Mouse (Mus musculus): ENCODE measurements around the gene Mars. TPM values are rescaled to one million over a fixed set of nuclear protein-coding genes. Genes with fewer than 3 reads are reported as not detected.

The Mars gene
- total RNA-seq, 2 experiments from 2014 or later, result 105 to 221 TPM

DNA sequence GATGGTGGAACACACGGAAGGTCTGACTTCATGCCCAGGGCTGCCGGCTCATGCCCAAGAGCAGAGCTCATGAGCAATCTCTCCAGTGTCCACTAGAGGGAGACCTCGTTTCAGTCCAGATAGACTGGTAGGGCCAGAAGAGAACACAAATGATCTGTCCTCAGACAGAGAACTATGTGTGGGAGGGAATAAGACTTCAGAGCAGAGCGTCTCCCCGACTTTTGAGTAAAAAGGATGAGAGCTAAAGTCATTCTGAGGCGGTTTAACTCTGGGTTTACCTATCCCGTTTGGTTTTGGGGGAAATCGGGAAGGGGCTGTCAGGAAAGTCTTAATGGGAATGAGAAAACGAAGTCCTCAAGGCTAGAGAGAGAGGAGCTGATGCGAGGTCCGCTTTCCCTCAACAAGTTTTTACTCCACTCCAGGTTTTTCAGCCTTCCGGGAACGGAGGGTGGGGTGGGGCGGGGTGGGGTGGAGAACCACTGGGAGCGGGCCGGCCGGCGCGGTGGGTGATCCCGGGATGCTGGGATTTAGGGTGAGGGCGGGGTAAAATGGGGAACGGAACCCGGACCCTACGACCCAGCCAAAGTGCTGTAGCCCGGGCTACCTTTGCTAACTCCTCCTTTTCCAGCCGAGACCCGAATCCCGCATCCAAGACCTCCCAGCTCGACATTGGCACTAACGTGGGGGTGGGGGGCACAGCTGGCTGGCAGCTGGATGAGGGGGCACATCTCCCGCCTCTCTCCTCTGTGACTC lies 27.5 kb upstream of the Mars start:
- peak; percentile 81 for ATAC-seq (replicated peaks; ENCODE audit: poor library complexity, severe bottlenecking)

DNA sequence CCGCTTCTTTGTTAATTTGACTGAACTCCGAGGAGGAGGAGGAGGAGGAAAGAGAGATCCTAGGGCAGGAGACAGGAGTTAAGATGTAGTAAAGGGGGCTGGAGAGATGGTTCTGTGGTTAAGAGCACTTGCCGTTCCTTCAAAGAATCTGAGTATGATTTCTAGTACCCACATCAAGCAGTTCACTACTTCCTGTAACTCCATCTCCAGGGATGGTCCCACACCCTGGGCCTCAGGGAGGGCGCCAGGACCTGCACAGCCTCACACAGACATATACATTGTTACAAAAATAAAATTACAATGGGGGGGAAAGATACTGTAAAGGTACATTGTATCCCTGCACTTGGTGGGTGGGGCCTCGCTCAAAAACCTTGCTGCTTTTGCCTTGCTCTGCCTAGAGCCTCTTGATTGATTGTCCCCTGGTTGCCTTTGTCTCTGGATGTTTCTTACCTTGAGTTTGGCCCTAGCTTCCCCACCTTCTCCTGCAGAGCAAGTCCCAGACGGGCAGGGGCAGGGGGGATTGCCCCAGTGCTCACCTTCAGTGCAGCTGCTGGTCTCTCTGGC lies 26.0 kb upstream of the Mars start:
- ATAC-seq (replicated peaks; ENCODE audit: poor library complexity, severe bottlenecking), result no peak

DNA sequence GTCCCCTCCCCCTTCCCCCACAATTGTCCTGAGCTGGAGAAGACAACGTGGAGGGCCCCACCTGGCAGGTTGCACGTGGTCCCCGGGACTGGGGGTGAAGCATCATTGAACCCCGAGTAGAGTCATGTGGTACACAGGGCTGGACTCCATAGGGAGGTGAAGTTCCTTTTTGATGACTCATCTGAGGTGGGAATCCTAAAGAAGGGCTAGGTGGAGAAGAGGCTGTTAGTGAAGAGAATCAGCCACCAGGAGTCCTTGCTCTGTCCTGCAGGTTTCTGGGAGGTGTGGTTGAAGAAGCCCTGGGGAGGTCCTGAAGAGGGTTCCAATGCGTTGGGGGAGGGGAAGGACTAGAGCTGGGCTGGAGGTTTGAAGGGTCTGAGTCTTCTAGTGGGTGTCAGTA lies 25.4 kb upstream of the Mars start:
- ATAC-seq (replicated peaks; ENCODE audit: poor library complexity, severe bottlenecking), result no peak

DNA sequence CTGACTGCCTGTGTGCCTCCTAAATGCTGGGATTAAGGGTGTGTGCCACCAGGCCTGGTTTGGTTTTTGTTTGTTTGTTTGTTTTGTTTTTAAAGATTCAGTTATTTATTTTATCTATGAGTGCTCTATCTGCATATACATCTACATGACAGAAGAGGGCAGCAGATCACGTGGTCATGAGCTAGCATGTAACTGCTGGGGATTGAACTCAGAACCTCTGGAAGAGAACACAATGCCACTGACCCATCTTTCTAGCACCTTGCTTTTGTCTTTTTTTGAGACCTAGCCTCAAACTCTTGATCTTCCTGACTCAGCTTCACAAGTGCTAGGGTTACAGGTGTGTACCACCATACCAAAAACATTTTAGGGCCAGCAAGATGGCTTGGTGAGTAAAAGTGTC lies 23.7 kb upstream of the Mars start:
- ATAC-seq (replicated peaks; ENCODE audit: poor library complexity, severe bottlenecking), result no peak

DNA sequence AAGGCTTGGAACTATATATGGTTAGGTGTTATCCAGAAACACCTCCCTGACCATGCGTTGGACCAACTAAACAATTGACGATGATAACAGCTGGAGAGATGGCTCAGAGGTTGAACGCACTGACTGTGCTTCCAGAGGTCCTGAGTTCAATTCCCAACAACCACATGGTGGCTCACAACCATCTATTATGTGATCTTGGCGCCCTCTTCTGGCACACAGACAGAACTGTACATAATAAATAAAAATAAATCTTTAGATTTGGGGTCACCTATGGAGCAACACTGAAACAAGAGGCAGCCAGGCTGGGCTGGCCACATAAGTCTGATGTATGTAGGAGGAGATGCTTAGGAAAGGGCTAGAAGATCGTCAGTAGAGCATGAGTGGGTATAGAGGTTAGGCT lies 21.6 kb upstream of the Mars start:
- peak; percentile 46 for ATAC-seq (replicated peaks; ENCODE audit: poor library complexity, severe bottlenecking)

DNA sequence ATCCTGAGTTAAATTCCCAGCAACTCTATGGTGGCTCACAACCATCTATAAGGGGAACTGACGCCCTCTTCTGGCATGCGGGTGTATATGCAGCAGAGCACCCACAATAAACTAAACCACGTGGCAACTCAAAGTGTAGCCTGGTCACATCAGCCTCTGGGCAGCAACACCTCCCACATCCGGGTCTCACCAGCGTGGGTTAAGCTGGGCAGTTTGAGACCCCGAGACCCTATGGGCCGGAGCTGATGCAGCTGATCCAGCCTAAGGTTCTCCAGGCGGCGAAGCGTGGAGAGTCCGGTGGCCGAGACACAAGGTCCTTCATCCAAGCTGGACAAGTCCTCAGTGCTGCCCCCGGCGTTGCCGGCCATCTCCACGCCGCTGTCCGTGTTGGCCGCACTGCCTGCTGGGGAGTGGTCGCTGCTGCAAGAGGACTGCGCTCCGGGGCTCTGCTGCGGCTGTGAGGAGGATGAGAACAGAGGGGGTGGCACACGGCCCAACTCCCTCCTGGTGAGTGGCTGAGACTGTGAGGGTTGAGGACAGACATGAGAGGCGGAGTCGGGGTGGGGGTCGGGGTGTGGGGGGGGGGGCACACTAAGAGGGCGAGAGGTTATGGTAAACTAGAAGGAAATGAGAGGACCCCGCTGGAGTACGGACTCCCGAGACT lies 20.8 kb upstream of the Mars start:
- peak; percentile 34; the same call in 1 of the 2 replicates for ATAC-seq (replicated peaks; ENCODE audit: poor library complexity, severe bottlenecking)

DNA sequence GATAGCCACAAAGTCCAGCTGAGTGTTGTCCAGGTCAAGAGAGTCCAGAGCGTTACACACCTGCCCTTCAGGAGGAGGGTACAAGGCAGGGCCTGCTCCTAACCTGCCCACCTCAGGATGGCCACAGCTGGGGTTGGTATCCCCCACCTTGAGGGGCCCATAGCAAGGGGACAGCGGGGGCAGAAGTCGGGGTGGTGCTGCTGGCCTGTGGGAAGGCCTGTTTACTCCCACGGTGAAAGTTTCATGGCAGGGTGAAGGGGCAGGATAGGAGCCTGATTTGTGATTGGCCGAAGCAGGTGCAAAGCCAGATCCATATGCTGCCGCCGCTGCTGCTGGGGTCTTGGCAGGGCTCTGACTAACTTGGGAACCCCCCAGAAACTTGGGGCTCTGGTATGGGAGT lies 18.6 kb upstream of the Mars start:
- ATAC-seq (replicated peaks; ENCODE audit: poor library complexity, severe bottlenecking), result no peak

DNA sequence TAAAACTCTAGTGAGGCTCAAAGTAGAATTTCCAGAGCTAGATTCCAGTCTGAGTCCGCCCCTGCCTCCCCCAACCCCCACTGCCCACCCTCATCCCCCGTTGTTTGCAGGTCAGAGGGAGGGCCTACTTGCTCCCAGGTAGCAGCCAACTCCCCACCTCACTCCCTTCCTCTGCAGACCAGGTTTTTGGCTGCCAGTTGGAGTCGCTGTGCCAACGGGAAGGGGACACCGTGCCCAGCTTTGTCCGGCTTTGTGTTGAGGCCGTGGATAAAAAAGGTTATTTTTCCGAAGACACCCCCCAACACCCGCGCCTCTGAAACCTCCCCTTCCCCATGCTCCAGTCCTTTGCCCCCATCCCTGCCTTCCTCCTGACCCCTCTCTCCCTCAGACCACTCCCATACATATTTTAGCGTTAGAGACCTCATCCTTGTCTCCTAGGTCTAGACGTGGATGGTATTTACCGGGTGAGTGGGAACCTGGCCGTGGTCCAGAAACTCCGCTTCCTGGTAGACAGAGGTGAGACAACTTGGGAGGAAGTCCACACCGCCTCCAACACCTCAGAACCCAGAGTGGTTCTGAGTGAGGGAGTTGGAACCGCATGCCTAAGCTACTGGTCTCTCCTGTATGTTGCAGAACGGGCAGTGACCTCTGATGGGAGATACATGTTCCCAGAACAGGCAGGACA lies 16.0 kb upstream of the Mars start:
- no peak for ATAC-seq (replicated peaks; ENCODE audit: poor library complexity, severe bottlenecking)

DNA sequence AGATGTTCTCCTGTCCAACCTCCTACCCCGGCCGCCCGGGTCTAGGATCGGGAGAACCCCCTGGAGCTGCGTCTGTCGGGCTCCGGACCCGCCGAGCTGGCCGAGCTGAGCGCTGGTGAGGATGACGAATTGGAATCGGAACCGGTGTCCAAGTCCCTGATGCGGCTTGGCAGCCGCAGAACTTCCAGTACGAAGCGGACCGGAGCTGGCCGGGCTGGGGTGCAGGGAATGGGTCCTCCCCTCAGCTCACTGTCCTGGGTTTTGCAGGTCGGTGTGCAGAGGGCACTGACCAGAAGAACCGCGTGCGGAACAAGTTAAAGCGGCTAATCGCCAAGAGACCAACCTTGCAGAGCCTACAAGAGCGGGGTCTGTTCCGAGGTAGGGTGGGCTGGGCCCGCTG lies 15.2 kb upstream of the Mars start:
- no peak for ATAC-seq (replicated peaks; ENCODE audit: poor library complexity, severe bottlenecking)

DNA sequence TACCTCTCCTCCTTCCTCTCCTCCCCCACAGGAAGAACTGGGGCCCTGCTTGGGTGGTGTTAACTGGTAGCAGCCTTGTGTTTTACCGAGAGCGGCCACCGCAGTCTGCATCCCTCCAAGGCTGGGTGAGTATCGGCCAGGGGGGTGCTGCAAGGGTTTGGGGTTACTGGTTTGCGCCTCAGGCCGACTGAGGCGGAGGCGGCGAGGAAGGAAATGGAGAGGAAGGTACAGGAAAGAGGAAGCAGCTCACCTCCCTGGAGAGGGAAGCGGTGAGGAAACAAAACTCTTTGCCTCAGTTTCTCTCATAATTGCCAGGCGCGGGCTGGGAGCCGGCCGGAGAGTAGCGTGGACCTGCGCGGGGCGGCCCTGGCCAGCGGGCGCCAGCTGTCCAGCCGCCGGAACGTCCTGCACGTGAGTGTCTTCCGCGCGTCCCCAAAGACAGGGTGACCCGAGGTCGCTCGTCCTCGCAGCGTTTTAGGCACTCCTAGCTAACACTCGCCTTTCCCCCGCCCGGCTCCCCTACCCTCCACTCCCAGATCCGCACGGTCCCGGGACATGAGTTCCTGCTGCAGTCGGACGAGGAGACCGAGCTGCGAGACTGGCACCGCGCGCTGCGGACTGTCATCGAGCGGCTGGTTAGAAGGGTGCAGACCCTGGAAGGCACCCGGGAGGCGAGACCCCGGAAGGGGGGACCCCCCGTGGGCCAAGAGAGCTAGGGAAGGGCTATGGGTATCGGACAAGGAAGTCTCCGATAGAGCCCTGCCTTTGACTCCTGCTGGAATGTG lies 14.6 kb upstream of the Mars start:
- ATAC-seq (replicated peaks; ENCODE audit: poor library complexity, severe bottlenecking), result 0 out of 2 replicates have a peak, but pooled peaks have one; percentile 9

DNA sequence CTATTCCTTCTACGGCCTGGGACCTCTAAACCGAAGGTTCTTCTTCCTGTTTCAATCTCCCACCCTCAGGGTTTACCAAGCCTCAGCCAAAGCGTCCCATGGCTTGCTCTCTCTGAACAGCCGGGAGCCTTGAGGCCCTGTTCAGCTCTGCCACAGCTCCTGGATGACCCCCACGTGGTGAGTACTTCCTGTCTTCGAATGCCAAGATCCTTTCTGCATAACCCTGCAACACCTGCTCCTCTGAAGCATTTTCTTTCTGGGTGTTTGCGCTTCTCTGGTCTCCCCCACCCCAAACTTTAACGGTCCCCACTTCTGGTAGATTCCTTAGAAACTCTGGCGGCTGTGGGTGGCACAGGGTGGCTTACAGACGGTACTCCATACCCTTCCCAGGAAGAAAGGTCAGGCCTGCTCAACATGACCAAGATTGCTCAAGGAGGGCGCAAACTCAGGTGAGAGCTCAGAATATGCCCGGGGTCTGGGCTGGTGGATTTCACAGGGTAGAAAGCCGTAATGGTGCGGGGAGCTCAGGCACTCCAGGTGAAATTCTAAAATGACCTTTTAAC lies 13.9 kb upstream of the Mars start:
- ATAC-seq (replicated peaks; ENCODE audit: poor library complexity, severe bottlenecking), result peak; percentile 25

DNA sequence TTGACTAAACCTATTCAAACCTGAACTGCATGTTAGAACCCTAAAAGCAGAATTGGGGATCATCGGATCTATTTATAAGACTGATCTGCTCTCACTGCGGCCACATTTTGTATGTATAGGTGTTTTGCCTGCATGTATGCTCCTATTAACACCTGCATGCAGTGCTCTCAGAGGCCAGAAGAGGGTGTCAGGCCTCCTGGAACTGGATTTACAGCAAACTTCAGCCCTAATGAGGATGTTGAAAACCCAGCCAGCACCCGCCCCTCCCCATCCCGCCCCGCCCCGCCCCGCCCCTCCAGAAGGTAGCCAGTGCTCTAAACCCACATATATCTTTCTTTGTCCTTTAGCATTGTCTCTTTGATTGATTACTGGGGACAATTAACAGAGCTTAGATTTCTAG lies 12.9 kb upstream of the Mars start:
- ATAC-seq (replicated peaks; ENCODE audit: poor library complexity, severe bottlenecking), result peak; percentile 67

DNA sequence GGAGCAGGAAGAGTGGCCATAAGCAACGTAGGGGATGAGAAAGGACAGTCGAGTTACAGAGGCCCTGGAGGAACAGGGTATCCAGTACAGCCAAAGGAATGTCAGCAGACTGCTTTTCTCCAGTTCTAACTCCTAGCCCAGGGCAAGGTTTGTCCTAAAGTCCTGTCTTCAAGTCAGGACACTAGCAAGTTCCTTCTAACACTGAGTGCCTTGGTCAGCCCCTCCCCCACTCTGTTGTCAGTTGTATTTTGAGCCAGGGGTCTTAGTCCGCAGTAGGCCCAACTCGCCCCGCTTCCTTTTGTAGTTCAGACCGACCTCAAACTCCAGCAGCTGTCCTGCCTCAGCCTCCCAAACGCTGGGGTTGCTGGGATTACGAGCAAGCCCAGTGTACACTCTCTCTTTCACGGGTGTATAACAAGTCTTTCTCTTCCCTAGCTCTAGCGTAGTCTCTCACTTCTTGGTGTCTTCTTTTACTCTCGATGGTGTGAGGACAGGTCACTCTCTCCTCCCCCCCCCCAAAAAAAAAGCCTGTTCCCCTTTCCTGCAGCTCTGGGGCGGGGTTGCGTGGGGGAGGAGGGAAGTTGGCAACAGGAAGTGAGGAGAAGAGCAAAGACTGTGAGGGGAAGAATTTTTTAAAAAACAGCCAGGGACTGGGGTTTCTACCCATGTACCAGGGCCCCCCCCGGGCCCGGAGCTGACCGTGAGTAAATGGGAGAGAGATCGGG lies 11.7 kb upstream of the Mars start:
- peak; percentile 77 for ATAC-seq (replicated peaks; ENCODE audit: poor library complexity, severe bottlenecking)

DNA sequence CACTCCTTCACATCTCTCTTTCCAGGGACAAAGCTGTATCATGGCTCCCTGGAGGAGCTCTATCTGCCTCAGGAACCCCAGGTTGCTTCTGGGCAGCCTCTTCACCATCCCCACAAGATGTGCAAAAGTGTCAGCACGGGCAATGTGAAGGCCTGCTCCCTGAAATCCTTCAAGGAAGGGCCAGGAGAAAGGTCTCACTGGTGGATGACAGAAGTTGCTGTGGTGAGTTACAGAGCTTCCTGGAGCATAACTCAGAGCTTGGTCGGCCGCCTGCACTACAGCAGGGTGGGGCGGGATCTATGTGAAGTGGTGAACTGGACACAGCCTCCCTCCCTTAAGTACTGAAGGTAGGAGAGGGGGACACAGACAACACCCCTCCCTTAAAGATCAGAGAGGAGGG lies 11.1 kb upstream of the Mars start:
- ATAC-seq (replicated peaks; ENCODE audit: poor library complexity, severe bottlenecking), result no peak

DNA sequence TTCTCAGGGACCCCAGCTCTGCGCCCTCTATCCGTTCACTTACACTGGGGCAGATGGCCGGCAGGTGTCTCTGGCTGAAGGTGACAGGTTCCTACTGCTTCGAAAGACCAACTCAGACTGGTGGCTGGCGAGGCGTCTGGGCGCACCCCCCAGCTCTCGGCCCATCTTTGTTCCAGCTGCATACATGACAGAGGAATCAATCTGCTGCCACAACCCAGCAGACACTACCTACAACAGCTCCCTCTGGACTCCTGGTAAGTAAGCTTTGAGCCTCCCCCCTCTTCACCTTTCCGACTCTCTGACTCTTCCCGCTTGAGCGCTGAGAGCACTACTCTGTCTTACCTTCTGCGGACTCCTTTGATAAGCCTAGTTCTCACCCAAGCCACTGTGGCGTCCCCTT lies 10.6 kb upstream of the Mars start:
- no peak for ATAC-seq (replicated peaks; ENCODE audit: poor library complexity, severe bottlenecking)

DNA sequence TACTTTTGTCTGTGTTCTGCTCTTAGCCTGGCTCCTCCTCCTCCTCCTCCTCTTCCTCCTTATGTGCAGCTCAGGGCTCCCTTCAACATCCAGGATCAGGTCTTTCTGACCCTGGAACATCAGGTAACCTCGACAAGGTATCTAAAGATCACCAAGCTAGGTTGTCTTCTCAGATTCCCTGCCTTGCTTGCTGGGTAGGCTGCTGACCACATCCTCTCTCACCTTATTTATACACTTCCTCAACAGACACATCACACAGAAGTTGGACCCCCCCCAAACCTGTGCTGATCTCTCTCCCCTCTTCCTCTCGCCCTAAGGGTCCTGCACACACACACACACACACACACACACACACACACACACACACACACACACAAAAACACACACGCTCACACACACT lies 10.0 kb upstream of the Mars start, which contains the start of gene Arhgap9:
Gene Arhgap9, plus strand, starts transcription at position 344 of the 400 bp plus-strand sequence.
- no peak for ATAC-seq (replicated peaks; ENCODE audit: poor library complexity, severe bottlenecking)

DNA sequence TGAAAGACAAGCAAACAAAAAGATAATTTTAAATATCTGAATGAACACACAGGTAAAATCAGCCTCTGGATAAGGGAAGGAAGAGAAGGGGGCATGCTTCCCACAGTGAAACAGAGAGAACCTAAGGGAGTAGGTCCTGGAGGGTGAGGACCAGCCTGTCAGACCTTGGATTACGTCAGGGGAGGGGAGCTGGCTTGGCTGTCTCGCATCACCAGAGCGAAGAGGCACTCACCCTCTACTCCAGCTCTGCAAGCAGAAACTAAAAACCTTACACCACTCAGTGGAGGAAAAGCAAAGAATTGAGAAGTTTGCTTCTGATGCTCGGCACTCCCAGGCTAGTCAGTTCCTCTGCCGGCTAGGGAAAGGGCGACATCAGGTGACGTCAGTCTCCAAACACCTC lies 8.4 kb upstream of the Mars start:
- no peak for ATAC-seq (replicated peaks; ENCODE audit: poor library complexity, severe bottlenecking)

DNA sequence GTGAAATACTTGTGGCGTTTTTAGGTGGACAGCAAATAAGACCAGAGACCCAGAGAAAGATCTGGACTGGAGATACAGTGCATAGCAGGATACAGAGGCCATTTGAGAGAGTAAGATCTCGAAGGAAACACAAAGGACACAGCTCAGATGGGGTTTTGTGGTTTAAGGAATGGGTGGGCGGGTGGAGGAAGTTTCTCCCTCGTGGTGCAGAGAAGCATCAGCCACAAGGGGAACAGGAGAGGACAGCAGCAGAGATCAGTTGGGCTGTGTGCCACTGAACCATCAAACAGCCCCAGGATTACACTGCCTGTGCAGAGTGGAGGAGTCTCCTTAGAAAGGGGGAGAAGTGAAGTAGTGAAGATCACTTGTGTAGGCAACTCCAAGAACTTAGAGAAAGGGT lies 6.4 kb upstream of the Mars start:
- ATAC-seq (replicated peaks; ENCODE audit: poor library complexity, severe bottlenecking), result peak; percentile 72

DNA sequence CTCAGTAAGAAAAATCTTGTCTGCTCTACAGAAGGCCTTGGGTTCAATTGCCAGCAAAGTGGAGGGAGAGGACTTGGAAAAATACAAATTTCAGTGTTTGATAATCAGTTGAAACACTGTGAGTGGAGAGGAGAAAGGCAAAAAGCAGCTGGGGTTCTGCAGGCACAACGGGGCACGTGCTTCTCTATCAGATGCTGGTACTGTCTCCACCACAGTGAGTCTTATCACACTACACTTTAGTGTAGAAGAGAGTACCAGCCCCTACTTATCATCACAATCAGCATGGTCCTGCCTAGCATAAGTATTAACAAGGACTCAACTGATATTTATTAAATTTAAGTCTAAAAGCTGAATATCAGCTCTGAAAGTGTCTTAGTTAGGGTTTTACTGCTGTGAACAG lies 5.7 kb upstream of the Mars start:
- ATAC-seq (replicated peaks; ENCODE audit: poor library complexity, severe bottlenecking), result no peak

All from granulocyte monocyte progenitor cell, adult 5-6 weeks (primary cell).